Mouse (Mus musculus): ENCODE measurements around the gene Rreb1.

GRCm38 (mm10) chr13:37959239-37959907 lies 181.2 kb downstream of the Rreb1 start:
- TF ChIP-seq CTCF (IDR thresholded peaks at IDR 0.05) (no peak), EP300 (IDR thresholded peaks at IDR 0.05) (no peak)

Data from lung, postnatal 0 days (tissue).